Mouse (Mus musculus) liver, embryonic 11.5 days (tissue): ENCODE measurements around the gene Med26. TPM values are rescaled to one million over a fixed set of nuclear protein-coding genes. Genes with fewer than 3 reads are reported as not detected.

ENCODE experiments used
- microRNA-seq: library from miRNA; unstranded; fragments of <30 nt; microRNA quantifications from one replicate; pipeline ENCODE4, GENCODE M21; 2017; ENCODE audit warnings: borderline number of aligned reads
- polyA plus RNA-seq: library from polyadenylated mRNA; unstranded; fragments of >200 nt; fragmentation: Nextera tagmentation; extraction: Ambion mirVana; gene quantifications from 2 replicates; pipeline ENCODE4 v1.2.1, GENCODE M21; 2014

The Med26 gene
- polyA plus RNA-seq, 1 experiment from 2014 or later: 16.4 TPM

Small RNAs within 50 kb of the gene (microRNA-seq; reads per million reads assigned to microRNA genes)
- not detected for gene Gm28019
- gene Mir7068: 4.6 reads per million, percentile 11 among the genes with 10 or more reads in this experiment

Other genes with a start within 250 kb of the Med26 start
- 20.8 TPM in 2 replicates for gene Gm10282, start 243.0 kb downstream of the Med26 start, polyA plus RNA-seq
- 5.3 and 5.5 TPM in 2 replicates for gene Klf2, start 229.2 kb downstream of the Med26 start, polyA plus RNA-seq
- 45.8 and 47.4 TPM in 2 replicates for gene Eps15l1, start 126.8 kb downstream of the Med26 start, polyA plus RNA-seq
- 2.2 TPM in 2 replicates for gene Calr3, start 104.4 kb downstream of the Med26 start, polyA plus RNA-seq
- 11.6 and 14.0 TPM in 2 replicates for gene 1700030K09Rik, start 104.4 kb downstream of the Med26 start, polyA plus RNA-seq
- gene Cherp, start 73.0 kb downstream of the Med26 start, polyA plus RNA-seq: 90.1 and 92.8 TPM in 2 replicates
- 16.8 and 18.1 TPM in 2 replicates for gene Slc35e1, start 55.7 kb downstream of the Med26 start, polyA plus RNA-seq
- 77.9 and 78.0 TPM in 2 replicates for gene Smim7, start 22.8 kb upstream of the Med26 start, polyA plus RNA-seq
- 4.4 and 4.6 TPM in 2 replicates for gene Tmem38a, start 23.8 kb upstream of the Med26 start, polyA plus RNA-seq
- not detected in 2 replicates for gene Nwd1, start 98.4 kb upstream of the Med26 start, polyA plus RNA-seq
- 110 TPM in 2 replicates for gene Sin3b, start 175.0 kb upstream of the Med26 start, polyA plus RNA-seq
- 8.5 and 8.6 TPM in 2 replicates for gene F2rl3, start 213.6 kb upstream of the Med26 start, polyA plus RNA-seq